Mouse (Mus musculus) megakaryocyte, embryonic 14.5 days (primary cell): ENCODE data around the gene 1700001O22Rik.

Experiments
- FLI1 ChIP-seq: IDR thresholded peaks from 2 replicates; pipeline ENCODE4 v1.6.1; 2012; ENCODE audit warnings: low read length, inconsistent platforms, mixed read lengths
- GATA1 ChIP-seq: IDR thresholded peaks from 3 replicates; pipeline ENCODE4 v1.6.1; 2012; ENCODE audit warnings: mixed read lengths, low read length, inconsistent platforms, borderline replicate concordance

DNA sequence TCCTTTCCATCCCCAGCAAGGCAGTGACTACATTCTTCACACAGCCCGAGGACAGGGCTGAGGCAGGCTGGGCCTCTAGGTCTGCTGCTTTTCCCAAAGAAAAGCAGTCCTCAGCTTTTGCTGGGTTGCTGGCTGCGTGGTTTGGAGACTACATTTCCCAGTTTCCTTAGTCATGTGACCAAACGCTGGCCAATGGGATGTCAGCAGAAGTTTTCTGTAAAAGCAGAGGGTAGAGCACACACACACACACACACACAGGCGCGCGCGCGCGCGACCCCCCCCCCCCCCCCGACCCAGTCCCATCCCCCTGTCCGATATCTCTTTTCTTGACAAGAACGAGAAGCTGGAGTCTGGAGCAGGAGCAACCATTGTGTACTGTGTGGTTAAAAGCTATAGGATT lies 20.1 kb downstream of the 1700001O22Rik start:
- TF ChIP-seq GATA1 (no peak), FLI1 (no peak)
